Mouse (Mus musculus) megakaryocyte, embryonic 14.5 days (primary cell): ENCODE results near the gene Asap2.

Experiments
- FLI1 ChIP-seq: IDR thresholded peaks from 2 replicates; pipeline ENCODE4 v1.6.1; 2012; ENCODE audit warnings: low read length, inconsistent platforms, mixed read lengths
- GATA1 ChIP-seq: IDR thresholded peaks from 3 replicates; pipeline ENCODE4 v1.6.1; 2012; ENCODE audit warnings: mixed read lengths, low read length, inconsistent platforms, borderline replicate concordance

GRCm38 (mm10) chr12:21277352-21277864 is 287.1 kb downstream of the Asap2 start:
- TF ChIP-seq GATA1 (no peak), FLI1 (no peak)
